Mouse (Mus musculus) brain, embryonic 14.5 days (tissue): ENCODE measurements at regions not wholly inside any gene's neighbourhood (a gene's known extent, or its start where the extent isn't known, plus 50 kb on each side); places are given as distances from the start of the nearest gene placed in this dataset.

ENCODE experiments used
- CTCF ChIP-seq: fragments of 200-500 bp; IDR thresholded peaks from 2 replicates; pipeline ENCODE4 v1.5.1; 2012; ENCODE audit warnings: inconsistent platforms, mild to moderate bottlenecking, moderate library complexity, borderline replicate concordance; ENCODE audit not compliant: insufficient read depth, insufficient read length; ENCODE audit errors: extremely low read depth
- POLR2A ChIP-seq: fragments of 200-500 bp; IDR thresholded peaks from 2 replicates; pipeline ENCODE4 v1.6.1; 2012; ENCODE audit warnings: mild to moderate bottlenecking, inconsistent platforms, borderline replicate concordance; ENCODE audit not compliant: poor library complexity, insufficient read depth, insufficient read length, severe bottlenecking; ENCODE audit errors: extremely low read depth

DNA sequence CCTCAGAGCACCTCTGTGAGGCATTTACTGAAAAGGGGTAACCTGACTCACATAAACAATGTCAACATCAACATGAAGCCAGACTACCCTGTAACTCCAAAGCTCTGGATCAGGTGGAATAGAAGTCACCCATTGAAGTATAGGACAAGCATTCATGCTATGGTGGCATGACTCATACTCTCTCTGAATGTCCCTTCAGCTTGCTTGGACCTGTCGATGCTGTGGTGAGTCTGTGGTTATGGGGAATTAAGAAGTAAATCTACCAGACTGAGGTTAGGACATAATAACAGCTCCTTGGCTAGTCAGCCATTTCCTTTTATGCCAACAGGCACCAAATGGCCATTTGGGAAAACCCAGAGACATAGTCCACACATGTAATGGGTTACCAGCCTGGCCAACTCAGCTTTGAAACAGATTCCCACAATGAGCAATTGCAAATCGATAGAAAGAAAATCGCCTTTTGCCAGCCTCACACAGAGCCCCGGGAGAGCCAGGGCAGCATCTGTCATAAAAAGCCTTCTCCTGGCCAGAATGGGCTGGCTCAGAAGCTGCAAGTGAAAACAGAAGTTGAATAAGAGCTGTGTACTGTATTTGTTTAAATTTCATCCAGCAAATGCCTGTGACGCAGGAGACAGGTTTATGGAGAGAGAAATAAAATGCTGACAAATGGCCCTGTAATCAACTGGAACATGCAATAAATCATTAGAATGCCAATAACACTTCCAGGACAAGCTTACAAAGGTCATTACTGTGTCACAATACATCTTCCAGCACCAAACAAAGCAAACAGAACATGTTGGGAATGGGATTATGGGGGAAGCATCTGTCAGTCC, 383.4 kb upstream of the Zfp703 start:
- no peak for TF ChIP-seq CTCF
- TF ChIP-seq POLR2A: no peak
